Mouse (Mus musculus) limb, embryonic 15.5 days (tissue): ENCODE results near the gene Pik3ca. TPM values are rescaled to one million over a fixed set of nuclear protein-coding genes. Genes with fewer than 3 reads are reported as not detected.
A peak's percentile ranks its signal among the peaks of the same experiment; 100 is the strongest.

Experiments
- ATAC-seq: fragments of 200-750 bp; cut with Nextera tagmentation; 2 replicates; pipeline ENCODE4 v1.8.0; 2017; ENCODE audit warnings: low read depth, moderate TSS enrichment; ENCODE audit not compliant: insufficient number of reproducible peaks, low FRiP score, low TSS enrichment
- H3K27ac ChIP-seq: fragments of 300-500 bp; sonication (generic); 2 replicates; pipeline ENCODE4 v1.5.1; 2015; ENCODE audit warnings: moderate library complexity, mild to moderate bottlenecking, inconsistent platforms
- H3K27me3 ChIP-seq: fragments of 300-500 bp; sonication (generic); 2 replicates; pipeline ENCODE4 v1.6.1; 2015; ENCODE audit warnings: inconsistent platforms
- H3K36me3 ChIP-seq: fragments of 300-500 bp; sonication (generic); 2 replicates; pipeline ENCODE4 v1.6.1; 2015; ENCODE audit warnings: inconsistent platforms
- H3K4me1 ChIP-seq: fragments of 300-500 bp; sonication (generic); 2 replicates; pipeline ENCODE4 v1.6.1; 2015; ENCODE audit warnings: inconsistent platforms
- H3K4me2 ChIP-seq: fragments of 300-500 bp; sonication (generic); 2 replicates; pipeline ENCODE4 v1.6.1; 2015; ENCODE audit warnings: mild to moderate bottlenecking, inconsistent platforms
- H3K4me3 ChIP-seq: fragments of 300-500 bp; sonication (generic); 2 replicates; pipeline ENCODE4 v1.5.1; 2015; ENCODE audit warnings: mild to moderate bottlenecking, inconsistent platforms
- H3K9ac ChIP-seq: fragments of 300-500 bp; sonication (generic); 2 replicates; pipeline ENCODE4 v1.6.1; 2015; ENCODE audit warnings: inconsistent platforms
- H3K9me3 ChIP-seq: fragments of 300-500 bp; sonication (generic); 2 replicates; pipeline ENCODE4 v1.6.1; 2016; ENCODE audit warnings: inconsistent platforms
- WGBS: fragments of 180-500 bp; shearing (Covaris S2); methylation state at CpG from one replicate; pipeline ENCODE4 v1.1.7; 2015; 5-methylcytosine and 5-hydroxymethylcytosine counted together
- polyA plus RNA-seq: library from polyadenylated mRNA; unstranded; fragments of >200 nt; fragmentation: Nextera tagmentation; extraction: Ambion mirVana; gene quantifications from 2 replicates; pipeline ENCODE4 v1.2.1, GENCODE M21; 2015

The Pik3ca gene
- polyA plus RNA-seq, 1 experiment from 2014 or later: 11.1 TPM

GRCm38 (mm10) chr3:32379891-32380290, 17.6 kb upstream of the Pik3ca start:
- Histone ChIP-seq H3K9me3 (no peaks in the 10 kb centered on the region), H3K9ac (no peak overlapping the region), H3K4me1 (no peaks in the 10 kb centered on the region), H3K27me3 (no peaks in the 10 kb centered on the region), H3K4me2 (no peak overlapping the region), H3K4me3 (no peak overlapping the region), H3K27ac (no peak overlapping the region), H3K36me3 (no peaks in the 10 kb centered on the region)
- no peak for ATAC-seq
- 36% methylated on average over 2 of the region's 2 CpGs for WGBS

GRCm38 (mm10) chr3:32381556-32381955, 15.9 kb upstream of the Pik3ca start:
- Histone ChIP-seq H3K27ac (no peak overlapping the region), H3K36me3 (no peaks in the 10 kb centered on the region), H3K9me3 (no peaks in the 10 kb centered on the region), H3K27me3 (no peaks in the 10 kb centered on the region), H3K4me2 (no peak overlapping the region), H3K4me1 (no peaks in the 10 kb centered on the region), H3K4me3 (no peak overlapping the region), H3K9ac (no peak overlapping the region)
- no peak for ATAC-seq
- 77% methylated on average over 3 of the region's 3 CpGs for WGBS

GRCm38 (mm10) chr3:32392841-32393240, 4.6 kb upstream of the Pik3ca start:
- no peak overlapping the region for H3K4me3 ChIP-seq
- no peak for ATAC-seq
- peaks cover 4% of the 10 kb centered on the region; the same call in 1 of the 2 replicates for H3K4me1 ChIP-seq
- no peak overlapping the region for H3K9ac ChIP-seq
- no peaks in the 10 kb centered on the region for H3K27me3 ChIP-seq
- 86% methylated on average over 4 of the region's 4 CpGs for WGBS
- H3K4me2 ChIP-seq: no peak overlapping the region
- no peaks in the 10 kb centered on the region for H3K9me3 ChIP-seq
- no peak overlapping the region for H3K27ac ChIP-seq
- H3K36me3 ChIP-seq: no peaks in the 10 kb centered on the region

- H3K27me3 ChIP-seq: no peaks in the 10 kb centered on the region
- WGBS: 87% methylated on average over 8 of the region's 8 CpGs
- H3K4me1 ChIP-seq: peaks cover 10% of the 10 kb centered on the region
- H3K36me3 ChIP-seq: no peaks in the 10 kb centered on the region
- no peaks in the 10 kb centered on the region for H3K9me3 ChIP-seq
- no peak overlapping the region for H3K27ac ChIP-seq
- no peak overlapping the region for H3K9ac ChIP-seq
- H3K4me3 ChIP-seq: no peak overlapping the region
- H3K4me2 ChIP-seq: no peak overlapping the region
- ATAC-seq: no peak
Measured at GRCm38 (mm10) chr3:32393986-32394385, 3.5 kb upstream of the Pik3ca start.

GRCm38 (mm10) chr3:32395771-32396551, 1.5 kb upstream of the Pik3ca start:
- Histone ChIP-seq H3K27me3 (no peaks in the 10 kb centered on the region), H3K4me1 (peaks cover 24% of the 10 kb centered on the region), H3K36me3 (no peaks in the 10 kb centered on the region), H3K4me3 (peak overlapping the region; percentile 70), H3K4me2 (peak overlapping the region; percentile 77), H3K27ac (peak overlapping the region; percentile 98), H3K9me3 (no peaks in the 10 kb centered on the region), H3K9ac (peak overlapping the region; percentile 42)
- no peak for ATAC-seq
- 14% methylated on average over 23 of the region's 24 CpGs for WGBS

- H3K4me1 ChIP-seq: peaks cover 24% of the 10 kb centered on the region
- no peaks in the 10 kb centered on the region for H3K27me3 ChIP-seq
- H3K9me3 ChIP-seq: no peaks in the 10 kb centered on the region
- no peaks in the 10 kb centered on the region for H3K36me3 ChIP-seq
- H3K27ac ChIP-seq: peak overlapping the region; percentile 98
- peak overlapping the region; percentile 70 for H3K4me3 ChIP-seq
- ATAC-seq: peak; percentile 98
- 0% methylated on average over 46 of the region's 77 CpGs for WGBS
- peak overlapping the region; percentile 77 for H3K4me2 ChIP-seq
- peak overlapping the region; percentile 89 for H3K9ac ChIP-seq
Measured at GRCm38 (mm10) chr3:32396794-32397460, 544 bp upstream of the Pik3ca start.

- Histone ChIP-seq H3K27me3 (no peaks in the 10 kb centered on the region), H3K4me1 (peaks cover 30% of the 10 kb centered on the region), H3K27ac (peak overlapping the region; percentile 98), H3K36me3 (no peaks in the 10 kb centered on the region), H3K4me2 (peak overlapping the region; percentile 45), H3K9me3 (no peaks in the 10 kb centered on the region), H3K4me3 (peak overlapping the region; percentile 70), H3K9ac (peak overlapping the region; percentile 89; the same call in 1 of the 2 replicates)
- WGBS: under 1% methylated on average over 7 of the region's 7 CpGs
- no peak for ATAC-seq
Measured at GRCm38 (mm10) chr3:32398175-32398538, 686 bp downstream of the Pik3ca start.

GRCm38 (mm10) chr3:32398623-32399022, 1.2 kb downstream of the Pik3ca start:
- H3K4me1 ChIP-seq: peaks cover 35% of the 10 kb centered on the region
- H3K4me2 ChIP-seq: peak overlapping the region; percentile 45; the same call in 1 of the 2 replicates
- 17% methylated on average over 4 of the region's 4 CpGs for WGBS
- no peak for ATAC-seq
- no peaks in the 10 kb centered on the region for H3K27me3 ChIP-seq
- no peak overlapping the region for H3K27ac ChIP-seq
- peak overlapping the region; percentile 70 for H3K4me3 ChIP-seq
- H3K9ac ChIP-seq: no peak overlapping the region
- H3K9me3 ChIP-seq: no peaks in the 10 kb centered on the region
- H3K36me3 ChIP-seq: no peaks in the 10 kb centered on the region

GRCm38 (mm10) chr3:32399381-32399780, 1.9 kb downstream of the Pik3ca start:
- Histone ChIP-seq H3K4me3 (no peak overlapping the region), H3K9ac (no peak overlapping the region), H3K9me3 (no peaks in the 10 kb centered on the region), H3K27ac (no peak overlapping the region), H3K36me3 (no peaks in the 10 kb centered on the region), H3K4me1 (peaks cover 35% of the 10 kb centered on the region), H3K4me2 (no peak overlapping the region), H3K27me3 (no peaks in the 10 kb centered on the region)
- 30% methylated on average over 4 of the region's 4 CpGs for WGBS
- ATAC-seq: no peak

GRCm38 (mm10) chr3:32399931-32400330, 2.5 kb downstream of the Pik3ca start:
- ATAC-seq: no peak
- no peaks in the 10 kb centered on the region for H3K9me3 ChIP-seq
- H3K9ac ChIP-seq: no peak overlapping the region
- H3K4me1 ChIP-seq: peaks cover 35% of the 10 kb centered on the region
- 31% methylated on average over 2 of the region's 2 CpGs for WGBS
- H3K27me3 ChIP-seq: no peaks in the 10 kb centered on the region
- no peak overlapping the region for H3K27ac ChIP-seq
- H3K36me3 ChIP-seq: no peaks in the 10 kb centered on the region
- no peak overlapping the region for H3K4me2 ChIP-seq
- H3K4me3 ChIP-seq: no peak overlapping the region

- Histone ChIP-seq H3K9me3 (no peaks in the 10 kb centered on the region), H3K9ac (no peak overlapping the region), H3K27ac (no peak overlapping the region), H3K4me1 (peaks cover 31% of the 10 kb centered on the region), H3K4me2 (no peak overlapping the region), H3K4me3 (no peak overlapping the region), H3K27me3 (no peaks in the 10 kb centered on the region), H3K36me3 (no peaks in the 10 kb centered on the region)
- 77% methylated on average over 3 of the region's 3 CpGs for WGBS
- no peak for ATAC-seq
Measured at GRCm38 (mm10) chr3:32401591-32401990, 4.1 kb downstream of the Pik3ca start.
